In the genomic region with DNA sequence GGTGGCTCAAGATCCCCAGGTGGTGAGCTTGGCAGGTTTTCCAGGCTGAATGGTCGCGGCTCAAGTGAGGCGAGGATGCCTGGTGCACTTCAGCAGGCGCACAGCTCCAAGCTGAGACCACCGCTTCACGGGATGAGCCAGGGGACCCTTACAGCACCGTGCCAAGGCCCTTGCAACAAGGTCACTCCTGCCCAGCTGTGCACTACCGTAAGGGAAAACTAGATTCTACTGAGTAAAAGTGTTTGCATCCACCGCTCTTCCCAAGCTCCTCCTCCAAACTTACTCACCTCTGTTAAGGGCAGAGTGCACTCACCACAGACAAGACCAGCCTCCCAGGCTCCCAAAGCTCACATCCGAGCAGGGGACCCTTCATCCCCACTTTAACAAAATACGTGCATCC, we compare ENCODE assay signal across 23 mouse cellular contexts. TPM values are rescaled to one million over a fixed set of nuclear protein-coding genes. Genes with fewer than 3 reads are reported as not detected.
DNase-seq lines count a peak whose midpoint lies in the region; ATAC-seq and TF ChIP-seq lines count a peak whose summit lies in the region.
"Had no signal": no experiment of that assay in that cellular context is flagged by ENCODE, and none has a peak within 500 bp of the region (broad histone marks: within the 10 kb centered on the region; RNA-seq: fewer than 3 reads in every experiment).

No protein-coding gene starts in this region.

- no peaks in the 10 kb centered on the region for H3K9me3 ChIP-seq in lung, embryonic 15.5 days
- H3K9me3 ChIP-seq in lung, embryonic 16.5 days (ENCODE audit: control insufficient read depth, low read length): no peaks in the 10 kb centered on the region
- no peaks in the 10 kb centered on the region for H3K9me3 ChIP-seq in midbrain, embryonic 11.5 days (ENCODE audit: control insufficient read depth, low read length)
- no peaks in the 10 kb centered on the region for H3K9me3 ChIP-seq in midbrain, embryonic 16.5 days (replicated peaks; ENCODE audit: control insufficient read depth, low read length, poor library complexity, severe bottlenecking)

- H3K36me3 ChIP-seq in heart, adult 2 months (ENCODE audit: control insufficient read depth, insufficient read depth, low read length): no peaks in the 10 kb centered on the region
- H3K36me3 ChIP-seq in lung, embryonic 15.5 days: no peaks in the 10 kb centered on the region
- no peaks in the 10 kb centered on the region for H3K36me3 ChIP-seq in lung, embryonic 16.5 days (ENCODE audit: control insufficient read depth, insufficient read depth, low read length)
- H3K36me3 ChIP-seq in midbrain, embryonic 11.5 days (ENCODE audit: control insufficient read depth, insufficient read depth, low read length): no peaks in the 10 kb centered on the region
- peaks cover 6% of the 10 kb centered on the region; the same call in 1 of the 2 replicates for H3K36me3 ChIP-seq in midbrain, embryonic 16.5 days (ENCODE audit: control insufficient read depth, insufficient read depth, low read length)
- H3K36me3 ChIP-seq: G1E had no signal

- no peak for TF ChIP-seq CTCF in heart, adult 2 months (IDR thresholded peaks at IDR 0.05)

- no peak overlapping the region for H3K9ac ChIP-seq in heart, adult 2 months (ENCODE audit: low read depth, low read length)
- no peak overlapping the region for H3K9ac ChIP-seq in lung, embryonic 15.5 days
- no peak overlapping the region for H3K9ac ChIP-seq in lung, embryonic 16.5 days (ENCODE audit: low read length)
- no peak overlapping the region for H3K9ac ChIP-seq in midbrain, embryonic 11.5 days (ENCODE audit: low read length)
- no peak overlapping the region for H3K9ac ChIP-seq in midbrain, embryonic 16.5 days (ENCODE audit: low read depth, low read length)

- TF ChIP-seq POLR2A in heart, adult 2 months (IDR thresholded peaks at IDR 0.05; ENCODE audit: insufficient read depth, low read depth, low read length): no peak

- no peaks in the 10 kb centered on the region for H3K27me3 ChIP-seq in heart, adult 2 months (ENCODE audit: control insufficient read depth, insufficient read depth, low read length)
- no peaks in the 10 kb centered on the region for H3K27me3 ChIP-seq in lung, embryonic 15.5 days
- no peaks in the 10 kb centered on the region for H3K27me3 ChIP-seq in lung, embryonic 16.5 days (ENCODE audit: control insufficient read depth, insufficient read depth, low read depth, low read length)
- no peaks in the 10 kb centered on the region for H3K27me3 ChIP-seq in midbrain, embryonic 11.5 days (ENCODE audit: control insufficient read depth, insufficient read depth, low read length)
- H3K27me3 ChIP-seq in midbrain, embryonic 16.5 days (ENCODE audit: control insufficient read depth, insufficient read depth, low read depth, low read length): no peaks in the 10 kb centered on the region
- H3K27me3 ChIP-seq: Patski had no signal

- H3K4me1 ChIP-seq in heart, adult 2 months (ENCODE audit: control insufficient read depth, insufficient read depth, low read length): no peaks in the 10 kb centered on the region
- peaks cover 17% of the 10 kb centered on the region for H3K4me1 ChIP-seq in lung, embryonic 15.5 days
- peaks cover 8% of the 10 kb centered on the region; the same call in 1 of the 2 replicates for H3K4me1 ChIP-seq in lung, embryonic 16.5 days (replicated peaks; ENCODE audit: control insufficient read depth, insufficient read depth, low read length)
- no peaks in the 10 kb centered on the region for H3K4me1 ChIP-seq in midbrain, embryonic 11.5 days (ENCODE audit: control insufficient read depth, insufficient read depth, low read length)
- H3K4me1 ChIP-seq in midbrain, embryonic 16.5 days (ENCODE audit: control insufficient read depth, insufficient read depth, low read length): no peaks in the 10 kb centered on the region

- peak; percentile 74 for DNase-seq in heart, adult 11 months
- DNase-seq in heart, adult 2 months: no peak
- no peak for DNase-seq in lung, postnatal 25 days (ENCODE audit: low spot score)
- no peak for DNase-seq in lung, adult 18-20 months
- peak; percentile 12 for DNase-seq in midbrain, embryonic 11.5 days (ENCODE audit: low spot score, missing footprints)
- DNase-seq: adrenal gland, adult 2 months; adrenal gland, adult 8-10 months; adrenal gland, postnatal 10 days; adrenal gland, postnatal 14 days; adrenal gland, postnatal 25 days; adrenal gland, postnatal 36 days; B cell, adult 2 months; cerebellum, adult 11 months; cerebellum, adult 11-12 months had no signal

- no peak overlapping the region for H3K4me2 ChIP-seq in lung, embryonic 15.5 days
- no peak overlapping the region for H3K4me2 ChIP-seq in lung, embryonic 16.5 days (ENCODE audit: low read depth, low read length)
- no peak overlapping the region for H3K4me2 ChIP-seq in midbrain, embryonic 11.5 days
- H3K4me2 ChIP-seq in midbrain, embryonic 16.5 days (ENCODE audit: low read length): no peak overlapping the region

- no peak overlapping the region for H3K27ac ChIP-seq in heart, adult 2 months
- no peak overlapping the region for H3K27ac ChIP-seq in lung, embryonic 15.5 days
- no peak overlapping the region for H3K27ac ChIP-seq in lung, embryonic 16.5 days (ENCODE audit: low read length)
- H3K27ac ChIP-seq in midbrain, embryonic 11.5 days (ENCODE audit: low read depth, low read length): no peak overlapping the region
- no peak overlapping the region for H3K27ac ChIP-seq in midbrain, embryonic 16.5 days (ENCODE audit: low read length)

- WGBS in heart, adult 2 months: 90% methylated on average over 11 of the region's 11 CpGs
- 52% methylated on average over 11 of the region's 11 CpGs for WGBS in lung, embryonic 15.5 days
- 61% methylated on average over 11 of the region's 11 CpGs for WGBS in lung, embryonic 16.5 days
- 79% methylated on average over 11 of the region's 11 CpGs for WGBS in midbrain, embryonic 11.5 days
- 80% methylated on average over 11 of the region's 11 CpGs for WGBS in midbrain, embryonic 16.5 days

- no peak for TF ChIP-seq EP300 in heart, adult 2 months (IDR thresholded peaks at IDR 0.05; ENCODE audit: insufficient read depth, low read depth, low read length)

- no peaks in the 10 kb centered on the region for H3K79me2 ChIP-seq in heart, adult 2 months (replicated peaks; ENCODE audit: control insufficient read depth, insufficient read depth, low read length)

- intact Hi-C loops in heart, adult 2 months (cut with DNase I): no loop called here

- ATAC-seq in lung, embryonic 15.5 days (ENCODE audit: borderline replicate concordance, extremely low read depth, low FRiP score, low TSS enrichment): peak; percentile 52; the same call in 1 of the 2 replicates
- 0 out of 2 replicates have a peak, but pooled peaks have one; percentile 18 for ATAC-seq in lung, embryonic 16.5 days (ENCODE audit: low read depth)
- ATAC-seq in midbrain, embryonic 11.5 days (ENCODE audit: low FRiP score): no peak
- ATAC-seq in midbrain, embryonic 16.5 days: no peak
- ATAC-seq: activated CD4-positive, CD25-positive, alpha-beta regulatory T cell, adult 4 months; CD4-positive, CD25-positive, alpha-beta regulatory T cell, adult 4 months; Patski had no signal

- no peak overlapping the region for H3K4me3 ChIP-seq in heart, adult 2 months
- no peak overlapping the region for H3K4me3 ChIP-seq in lung, embryonic 15.5 days
- H3K4me3 ChIP-seq in lung, embryonic 16.5 days (ENCODE audit: low read length): no peak overlapping the region
- no peak overlapping the region for H3K4me3 ChIP-seq in midbrain, embryonic 11.5 days (ENCODE audit: low read depth, low read length)
- no peak overlapping the region for H3K4me3 ChIP-seq in midbrain, embryonic 16.5 days (ENCODE audit: low read depth, low read length)

RNA-seq across cellular contexts. Expression of a gene that starts 29.9 kb away (rescaled TPM):
- 1 to 10 TPM; 2.1 to 2.7 TPM for total RNA-seq in heart, adult 2 months (2021)
- polyA plus RNA-seq in heart, adult 2 months (2012; rRNA removed): 4.3 and 6.7 TPM in 2 replicates
- 4.2 and 4.8 TPM in 2 replicates for polyA plus RNA-seq in lung, embryonic 15.5 days (2015; fragmentation: Nextera tagmentation; extraction: Ambion mirVana)
- 4.4 and 4.6 TPM in 2 replicates for polyA plus RNA-seq in lung, embryonic 16.5 days (2015; fragmentation: Nextera tagmentation; extraction: Ambion mirVana)
- 2.6 and 3.2 TPM in 2 replicates for polyA plus RNA-seq in midbrain, embryonic 11.5 days (2014; fragmentation: Nextera tagmentation; extraction: Ambion mirVana)
- 13.9 and 15.0 TPM in 2 replicates for polyA plus RNA-seq in midbrain, embryonic 16.5 days (2015; fragmentation: Nextera tagmentation; extraction: Ambion mirVana)
- total RNA-seq: CH12.LX, MEL had no signal
- polyA plus RNA-seq: G1E had no signal

RNA-seq across cellular contexts. Expression of a gene that starts 44.8 kb away (rescaled TPM):
- 10 to 100 TPM; 66.6 to 67.4 TPM for total RNA-seq in heart, adult 2 months (2021)
- polyA plus RNA-seq in heart, adult 2 months (2012; rRNA removed): 21.7 and 25.2 TPM in 2 replicates
- polyA plus RNA-seq in lung, embryonic 15.5 days (2015; fragmentation: Nextera tagmentation; extraction: Ambion mirVana): 36.2 and 37.8 TPM in 2 replicates
- 28.8 and 32.9 TPM in 2 replicates for polyA plus RNA-seq in lung, embryonic 16.5 days (2015; fragmentation: Nextera tagmentation; extraction: Ambion mirVana)
- polyA plus RNA-seq in midbrain, embryonic 11.5 days (2014; fragmentation: Nextera tagmentation; extraction: Ambion mirVana): 60.0 and 63.3 TPM in 2 replicates
- 42.9 and 46.5 TPM in 2 replicates for polyA plus RNA-seq in midbrain, embryonic 16.5 days (2015; fragmentation: Nextera tagmentation; extraction: Ambion mirVana)

Comparison
In these comparisons a context has a peak if more than half of its experiments do, and no peak if none do; other contexts are left out.
1. DNase-seq: peak in heart, adult 11 months (single experiment) and midbrain, embryonic 11.5 days (single experiment); none in heart, adult 2 months (0 of 2), lung, postnatal 25 days (single experiment) and lung, adult 18-20 months (0 of 2).
2. ATAC-seq: peak in lung, embryonic 15.5 days (single experiment) and lung, embryonic 16.5 days (single experiment); none in midbrain, embryonic 11.5 days (single experiment) and midbrain, embryonic 16.5 days (single experiment).